Mouse (Mus musculus): ENCODE results near the gene Cyp2w1. TPM values are rescaled to one million over a fixed set of nuclear protein-coding genes. Genes with fewer than 3 reads are reported as not detected.

Cyp2w1 gene
- total and polyA plus RNA-seq, 2 experiments, result not detected

- TF ChIP-seq POLR2A (IDR thresholded peaks at IDR 0.05; ENCODE audit: extremely low read depth, insufficient read depth, low read length), result no peak
- no peak for TF ChIP-seq CTCF (IDR thresholded peaks at IDR 0.05; ENCODE audit: low read depth, low read length)
- H3K27me3 ChIP-seq (ENCODE audit: control insufficient read depth, insufficient read depth, low read length), result no peaks in the 10 kb centered on the region
- no peak within 1 kb of the TSS for H3K27ac ChIP-seq (replicated peaks; ENCODE audit: insufficient read depth, low read depth, low read length)
- H3K9ac ChIP-seq (ENCODE audit: low read depth, low read length), result no peak within 1 kb of the TSS
- H3K4me1 ChIP-seq (ENCODE audit: control insufficient read depth, insufficient read depth, low read length), result peaks cover 10% of the 10 kb centered on the region
- no peak for DNase-seq (ENCODE audit: extremely low read depth, low read depth, low spot score)
- H3K36me3 ChIP-seq (ENCODE audit: control insufficient read depth, insufficient read depth, low read length), result no peaks in the 10 kb centered on the region
- H3K79me2 ChIP-seq (ENCODE audit: control insufficient read depth, insufficient read depth, low read length), result no peaks in the 10 kb centered on the region
- no peak within 1 kb of the TSS for H3K4me3 ChIP-seq (ENCODE audit: insufficient read depth, low read depth, low read length)
- 71% methylated on average over 5 of the region's 5 CpGs for WGBS
These were observed 1.3 kb upstream of the Cyp2w1 start, which contains the start of gene Cox19 for GRCm38 (mm10) chr5:139351134-139351533. TSS of gene Cox19 (minus strand) at chr5:139351418.

DNA sequence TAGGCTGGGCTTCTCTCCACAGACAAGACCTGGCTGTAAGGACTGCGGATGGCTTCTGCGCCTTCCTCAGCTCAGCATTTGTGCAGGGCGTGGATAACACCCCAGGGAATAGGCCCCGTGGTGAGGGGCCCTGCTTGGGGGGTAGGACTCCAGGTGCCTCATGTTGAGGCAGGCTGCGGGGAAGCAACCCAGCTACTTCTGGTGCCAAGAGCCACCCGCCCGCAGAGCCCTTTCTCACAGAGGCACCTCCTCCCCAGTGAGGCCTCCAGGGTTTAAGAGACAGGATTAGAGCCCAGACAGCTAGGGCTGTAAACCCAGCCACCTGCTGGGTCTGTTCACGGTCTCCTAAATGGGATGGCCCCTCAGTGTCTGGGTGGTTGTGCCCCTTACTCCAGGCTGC is 789 bp upstream of the Cyp2w1 start:
- no peak overlapping the region for H3K4me3 ChIP-seq (ENCODE audit: insufficient read depth, low read depth, low read length)
- no peak for DNase-seq (ENCODE audit: extremely low read depth, low read depth, low spot score)
- no peaks in the 10 kb centered on the region for H3K36me3 ChIP-seq (ENCODE audit: control insufficient read depth, insufficient read depth, low read length)
- 72% methylated on average over 8 of the region's 8 CpGs for whole genome bisulfite sequencing
- H3K4me1 ChIP-seq (ENCODE audit: control insufficient read depth, insufficient read depth, low read length), result peaks cover 9% of the 10 kb centered on the region
- no peak overlapping the region for H3K27ac ChIP-seq (replicated peaks; ENCODE audit: insufficient read depth, low read depth, low read length)
- H3K27me3 ChIP-seq (ENCODE audit: control insufficient read depth, insufficient read depth, low read length), result no peaks in the 10 kb centered on the region
- no peak overlapping the region for H3K9ac ChIP-seq (ENCODE audit: low read depth, low read length)
- no peaks in the 10 kb centered on the region for H3K79me2 ChIP-seq (ENCODE audit: control insufficient read depth, insufficient read depth, low read length)
- TF ChIP-seq CTCF (IDR thresholded peaks at IDR 0.05; ENCODE audit: low read depth, low read length) (no peak), POLR2A (IDR thresholded peaks at IDR 0.05; ENCODE audit: extremely low read depth, insufficient read depth, low read length) (no peak)

DNA sequence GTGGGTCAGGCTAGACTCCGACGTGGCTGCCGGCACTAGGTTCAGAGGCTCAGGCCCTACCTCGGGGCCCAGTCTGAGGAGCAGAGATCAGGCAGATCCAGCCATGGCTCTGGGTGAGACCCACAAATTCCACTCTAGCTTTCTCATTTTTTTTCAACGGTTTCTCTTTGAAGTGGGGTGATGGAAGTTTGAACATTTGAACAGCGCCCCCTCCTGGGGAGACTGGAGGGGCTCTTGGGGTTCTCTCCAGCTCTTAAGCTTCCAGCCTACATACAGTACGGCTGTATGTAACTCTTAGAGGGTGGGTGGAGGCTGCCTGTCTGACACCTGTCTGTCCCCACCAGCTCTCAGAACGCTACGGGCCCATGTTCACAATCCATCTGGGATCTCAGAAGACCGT is 1.1 kb downstream of the Cyp2w1 start:
- peak; percentile 38 for DNase-seq (ENCODE audit: extremely low read depth, low read depth, low spot score)
- no peaks in the 10 kb centered on the region for H3K36me3 ChIP-seq (ENCODE audit: control insufficient read depth, insufficient read depth, low read length)
- H3K9ac ChIP-seq (ENCODE audit: low read depth, low read length), result no peak overlapping the region
- H3K4me1 ChIP-seq (ENCODE audit: control insufficient read depth, insufficient read depth, low read length), result no peaks in the 10 kb centered on the region; the same call in 1 of the 2 replicates
- 62% methylated on average over 10 of the region's 10 CpGs for WGBS
- no peak overlapping the region for H3K4me3 ChIP-seq (ENCODE audit: insufficient read depth, low read depth, low read length)
- H3K27ac ChIP-seq (replicated peaks; ENCODE audit: insufficient read depth, low read depth, low read length), result no peak overlapping the region
- no peaks in the 10 kb centered on the region for H3K79me2 ChIP-seq (ENCODE audit: control insufficient read depth, insufficient read depth, low read length)
- TF ChIP-seq POLR2A (IDR thresholded peaks at IDR 0.05; ENCODE audit: extremely low read depth, insufficient read depth, low read length), result no peak
- peak; percentile 38; the same call in 1 of the 2 replicates for TF ChIP-seq CTCF (IDR thresholded peaks at IDR 0.05; ENCODE audit: low read depth, low read length)
- no peaks in the 10 kb centered on the region for H3K27me3 ChIP-seq (ENCODE audit: control insufficient read depth, insufficient read depth, low read length)

GRCm38 (mm10) chr5:139353946-139354345 is 1.5 kb downstream of the Cyp2w1 start:
- no peaks in the 10 kb centered on the region for H3K79me2 ChIP-seq (ENCODE audit: control insufficient read depth, insufficient read depth, low read length)
- peaks cover 3% of the 10 kb centered on the region; the same call in 1 of the 2 replicates for H3K4me1 ChIP-seq (ENCODE audit: control insufficient read depth, insufficient read depth, low read length)
- TF ChIP-seq CTCF (IDR thresholded peaks at IDR 0.05; ENCODE audit: low read depth, low read length) (no peak), POLR2A (IDR thresholded peaks at IDR 0.05; ENCODE audit: extremely low read depth, insufficient read depth, low read length) (no peak)
- H3K27ac ChIP-seq (replicated peaks; ENCODE audit: insufficient read depth, low read depth, low read length), result no peak overlapping the region
- WGBS, result 88% methylated on average over 11 of the region's 11 CpGs
- H3K36me3 ChIP-seq (ENCODE audit: control insufficient read depth, insufficient read depth, low read length), result no peaks in the 10 kb centered on the region
- no peak for DNase-seq (ENCODE audit: extremely low read depth, low read depth, low spot score)
- H3K4me3 ChIP-seq (ENCODE audit: insufficient read depth, low read depth, low read length), result no peak overlapping the region
- H3K9ac ChIP-seq (ENCODE audit: low read depth, low read length), result no peak overlapping the region
- no peaks in the 10 kb centered on the region for H3K27me3 ChIP-seq (ENCODE audit: control insufficient read depth, insufficient read depth, low read length)

- DNase-seq (ENCODE audit: extremely low read depth, low read depth, low spot score), result peak; percentile 63
- Histone ChIP-seq H3K9ac (ENCODE audit: low read depth, low read length) (no peak overlapping the region), H3K27me3 (ENCODE audit: control insufficient read depth, insufficient read depth, low read length) (no peaks in the 10 kb centered on the region), H3K27ac (replicated peaks; ENCODE audit: insufficient read depth, low read depth, low read length) (no peak overlapping the region), H3K4me3 (ENCODE audit: insufficient read depth, low read depth, low read length) (no peak overlapping the region), H3K4me1 (ENCODE audit: control insufficient read depth, insufficient read depth, low read length) (peaks cover 6% of the 10 kb centered on the region), H3K36me3 (ENCODE audit: control insufficient read depth, insufficient read depth, low read length) (no peaks in the 10 kb centered on the region), H3K79me2 (ENCODE audit: control insufficient read depth, insufficient read depth, low read length) (no peaks in the 10 kb centered on the region)
- TF ChIP-seq POLR2A (IDR thresholded peaks at IDR 0.05; ENCODE audit: extremely low read depth, insufficient read depth, low read length), result no peak
- TF ChIP-seq CTCF (IDR thresholded peaks at IDR 0.05; ENCODE audit: low read depth, low read length), result peak; percentile 100
- 36% methylated on average over 19 of the region's 19 CpGs for WGBS
These were observed 2.9 kb downstream of the Cyp2w1 start for GRCm38 (mm10) chr5:139355235-139355772.

DNA sequence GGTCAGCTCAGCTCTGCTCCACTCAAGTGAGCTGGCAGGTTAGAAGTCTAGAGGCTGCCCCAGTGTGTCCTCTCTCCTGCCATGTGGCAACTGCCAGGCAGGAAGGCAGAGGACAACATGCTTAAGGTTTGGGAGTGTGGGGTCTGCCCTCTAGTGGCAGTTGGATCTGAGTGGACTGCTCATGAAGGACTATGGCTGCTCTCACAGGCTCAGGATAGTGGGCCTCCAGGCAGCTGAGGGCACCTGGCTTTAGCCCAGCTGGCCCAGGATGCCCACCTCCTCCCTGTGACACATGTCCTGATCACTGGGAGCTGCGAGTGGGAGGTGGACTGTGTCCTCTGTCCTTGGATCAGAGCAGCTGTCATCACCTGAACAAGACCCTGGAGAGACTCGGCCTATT is 6.2 kb downstream of the Cyp2w1 start:
- WGBS, result 32% methylated on average over 2 of the region's 2 CpGs
- H3K4me1 ChIP-seq (ENCODE audit: control insufficient read depth, insufficient read depth, low read length), result peaks cover 14% of the 10 kb centered on the region
- H3K36me3 ChIP-seq (ENCODE audit: control insufficient read depth, insufficient read depth, low read length), result no peaks in the 10 kb centered on the region
- no peaks in the 10 kb centered on the region for H3K79me2 ChIP-seq (ENCODE audit: control insufficient read depth, insufficient read depth, low read length)
- H3K27me3 ChIP-seq (ENCODE audit: control insufficient read depth, insufficient read depth, low read length), result no peaks in the 10 kb centered on the region
- peak overlapping the region; percentile 7 for H3K9ac ChIP-seq (ENCODE audit: low read depth, low read length)
- no peak overlapping the region for H3K4me3 ChIP-seq (ENCODE audit: insufficient read depth, low read depth, low read length)
- H3K27ac ChIP-seq (replicated peaks; ENCODE audit: insufficient read depth, low read depth, low read length), result peak overlapping the region; percentile 79
- TF ChIP-seq POLR2A (IDR thresholded peaks at IDR 0.05; ENCODE audit: extremely low read depth, insufficient read depth, low read length) (no peak), CTCF (IDR thresholded peaks at IDR 0.05; ENCODE audit: low read depth, low read length) (peak; percentile 80)
- DNase-seq (ENCODE audit: extremely low read depth, low read depth, low spot score), result peak; percentile 86

Data from liver, adult 2 months (tissue).